Mouse (Mus musculus) urinary bladder, postnatal 25 days (tissue): Measurements from ENCODE around the gene Sh3rf1.
"Not testable (repeated sequence)": the region's sequence is repeated elsewhere in the genome, so short reads cannot be mapped to it uniquely, and the experiment has no call there.

Experiments used
- DNase-seq: peaks from one replicate; pipeline ENCODE4 v3.0.0; 2022; ENCODE audit warnings: low spot score

Gene Sh3rf1

DNA sequence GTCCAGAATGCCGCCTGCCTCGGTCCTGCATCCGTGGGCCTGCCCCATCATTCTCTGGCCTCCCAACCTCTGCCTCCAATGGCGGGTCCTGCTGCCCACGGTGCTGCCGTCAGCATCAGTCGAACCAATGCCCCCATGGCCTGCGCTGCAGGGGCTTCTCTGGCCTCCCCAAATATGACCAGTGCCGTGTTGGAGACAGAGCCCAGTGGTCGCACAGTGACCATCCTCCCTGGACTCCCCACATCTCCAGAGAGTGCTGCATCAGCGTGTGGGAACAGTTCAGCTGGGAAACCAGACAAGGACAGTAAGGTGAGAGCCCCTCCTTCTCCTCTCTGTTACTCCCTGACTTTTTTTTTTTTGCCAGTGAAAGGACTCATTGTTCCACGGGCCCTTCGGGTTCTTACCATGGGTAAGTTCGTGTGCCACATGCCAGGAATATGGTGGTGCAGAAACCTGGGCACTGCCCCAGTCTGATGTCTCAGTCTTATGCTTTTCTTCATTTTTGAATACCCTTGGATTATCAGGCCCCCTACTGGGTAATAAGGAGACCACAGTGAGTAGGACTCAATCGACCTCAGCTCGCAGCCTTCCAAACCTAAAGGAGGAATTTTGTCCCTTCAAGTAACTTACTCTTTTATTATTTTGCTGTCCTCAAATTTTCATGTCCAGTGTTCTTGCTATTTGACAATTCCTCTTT lies 150.5 kb downstream of the Sh3rf1 start:
- DNase-seq = no peak

DNA sequence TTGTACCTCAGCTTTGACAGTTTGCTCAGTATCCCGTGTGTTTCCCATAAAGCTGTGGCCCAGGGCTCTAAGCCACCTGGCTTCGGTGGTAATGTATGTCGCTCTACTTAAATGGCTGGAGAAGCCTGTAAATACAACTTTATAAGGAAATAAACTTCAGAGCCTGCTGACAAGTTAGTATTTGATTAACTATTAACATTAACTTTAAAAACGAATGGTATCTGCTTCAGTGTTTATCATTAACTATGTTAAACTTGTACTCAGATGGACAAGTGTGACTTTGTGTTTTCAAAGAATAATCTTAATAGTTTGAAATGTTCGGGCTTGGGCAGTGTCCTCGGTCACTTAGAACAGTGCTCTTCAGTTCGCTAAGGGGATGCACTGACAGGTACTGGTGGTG lies 151.5 kb downstream of the Sh3rf1 start:
- no peak for DNase-seq

DNA sequence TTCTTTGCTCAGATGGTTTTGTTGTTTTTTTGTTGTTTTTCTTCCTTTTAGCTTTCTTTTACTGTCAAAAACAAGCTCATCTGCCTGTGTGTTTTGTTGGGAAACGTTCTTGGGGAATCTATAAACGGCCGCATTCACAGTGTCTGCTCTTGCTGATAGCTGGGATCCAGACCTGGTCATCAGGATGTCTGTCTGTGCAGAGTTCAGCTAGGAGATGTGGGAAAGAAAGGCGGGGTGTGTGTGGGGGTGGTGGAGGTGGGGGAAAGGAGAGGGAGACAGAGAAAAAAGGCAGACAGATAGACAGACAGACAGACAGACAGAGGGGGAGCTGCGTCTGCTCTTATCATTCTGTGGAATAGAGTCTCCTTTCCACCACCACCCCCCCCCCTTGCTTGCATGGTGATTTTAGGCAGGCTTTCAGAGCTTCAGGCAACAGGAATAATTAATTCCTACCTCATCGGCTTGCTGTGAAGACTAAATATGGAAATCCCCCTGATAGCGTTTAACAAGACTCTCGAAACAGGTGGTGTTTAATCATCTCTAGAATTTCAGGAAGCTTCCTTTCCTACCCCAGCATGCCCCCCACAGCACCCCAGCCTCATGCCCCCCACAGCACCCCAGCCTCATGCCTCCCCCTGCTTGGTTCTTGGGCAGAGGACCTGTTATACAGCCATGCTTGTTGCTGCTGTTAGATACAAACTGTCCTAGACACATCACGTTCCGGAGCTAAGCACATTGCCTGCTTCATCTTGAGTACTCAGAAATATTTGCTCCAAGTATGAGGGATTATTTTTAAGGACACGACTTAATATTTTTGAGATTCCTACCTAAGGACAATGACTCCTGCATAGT lies 155.4 kb downstream of the Sh3rf1 start:
- no peak for DNase-seq

DNA sequence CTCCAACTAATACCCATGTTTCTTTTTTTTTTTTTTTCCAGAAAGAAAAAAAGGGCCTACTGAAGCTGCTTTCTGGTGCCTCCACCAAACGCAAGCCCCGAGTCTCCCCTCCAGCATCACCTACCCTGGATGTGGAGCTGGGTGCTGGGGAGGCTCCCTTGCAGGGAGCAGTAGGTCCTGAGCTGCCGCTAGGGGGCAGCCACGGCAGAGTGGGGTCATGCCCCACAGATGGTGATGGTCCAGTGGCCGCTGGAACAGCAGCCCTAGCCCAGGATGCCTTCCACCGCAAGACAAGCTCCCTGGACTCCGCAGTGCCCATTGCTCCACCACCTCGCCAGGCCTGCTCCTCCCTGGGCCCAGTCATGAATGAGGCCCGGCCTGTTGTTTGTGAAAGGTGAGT lies 160.9 kb downstream of the Sh3rf1 start:
- DNase-seq = no peak

DNA sequence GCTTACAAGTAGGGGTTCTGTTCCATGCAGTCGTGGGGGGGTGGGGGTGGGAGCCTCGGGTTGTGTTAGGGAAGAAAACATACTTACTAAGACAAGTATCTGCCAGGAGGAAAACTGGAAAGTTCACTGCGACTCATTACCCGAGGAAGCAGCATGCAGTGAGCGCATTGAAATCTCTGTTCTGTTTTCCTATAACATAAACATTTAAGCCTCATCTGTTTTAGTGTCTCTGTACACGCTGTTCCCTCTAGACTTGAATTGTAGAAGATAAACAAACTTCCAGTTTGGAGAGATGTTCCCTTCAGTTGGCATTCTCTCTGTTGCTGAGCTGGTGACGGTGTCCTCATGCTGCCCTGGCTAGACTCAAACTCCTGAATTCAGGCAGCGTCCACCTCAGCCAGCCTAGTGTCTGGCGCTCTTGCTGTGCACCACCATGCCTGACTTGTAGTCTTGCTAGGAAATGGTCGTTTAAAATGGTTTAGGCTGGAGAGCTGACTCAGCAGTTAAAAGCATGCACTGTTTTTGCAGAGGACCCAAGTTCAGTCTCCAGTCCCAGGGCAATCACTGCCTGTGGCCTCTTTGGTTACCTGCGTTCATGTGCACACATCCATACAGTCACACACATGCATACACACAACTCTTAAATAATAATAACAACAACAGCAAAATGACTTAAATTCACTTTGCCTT lies 162.0 kb downstream of the Sh3rf1 start:
- no peak for DNase-seq

DNA sequence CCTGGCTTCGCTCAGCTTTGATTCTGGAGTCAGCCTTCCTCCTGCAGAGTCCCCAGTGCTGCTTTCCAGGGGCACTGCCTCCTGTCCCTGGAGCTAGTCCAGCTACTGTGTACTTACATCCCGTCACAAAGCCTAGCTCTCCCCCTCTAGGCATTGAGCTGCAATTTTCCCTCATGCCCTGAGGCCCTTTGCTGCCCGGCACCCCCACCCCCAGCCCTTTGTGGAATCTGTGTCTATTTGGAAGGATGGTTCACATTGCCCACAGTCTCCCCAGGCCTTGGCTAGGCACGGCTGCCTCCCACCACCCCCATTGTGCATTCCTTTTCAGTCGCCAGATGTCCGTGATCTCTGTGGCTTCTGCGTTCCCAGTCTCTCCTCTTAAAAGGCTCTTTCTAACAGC lies 163.0 kb downstream of the Sh3rf1 start:
- DNase-seq = no peak

DNA sequence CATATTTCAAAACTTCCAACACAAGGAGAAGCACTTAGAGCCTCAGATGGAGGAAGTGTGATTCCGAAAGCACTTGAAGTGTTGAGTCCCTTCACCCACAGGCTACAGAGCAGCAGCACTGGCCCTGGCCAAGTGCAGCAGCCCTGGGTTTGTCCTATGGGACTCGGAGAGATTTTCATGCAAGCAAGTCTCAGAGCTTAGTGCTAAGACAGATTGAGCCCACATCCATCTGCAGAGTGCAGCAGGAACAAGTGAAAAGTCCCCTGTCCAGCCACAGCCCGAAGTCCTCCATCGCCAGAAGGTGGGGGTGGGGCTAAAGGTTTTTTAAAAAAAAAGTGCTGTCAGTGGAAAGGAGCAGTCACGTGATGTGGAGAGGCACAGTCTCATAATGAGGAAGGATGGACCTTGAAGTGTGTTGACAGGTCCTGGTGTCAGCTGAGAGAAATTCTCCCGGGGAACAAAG lies 163.9 kb downstream of the Sh3rf1 start:
- no peak for DNase-seq

DNA sequence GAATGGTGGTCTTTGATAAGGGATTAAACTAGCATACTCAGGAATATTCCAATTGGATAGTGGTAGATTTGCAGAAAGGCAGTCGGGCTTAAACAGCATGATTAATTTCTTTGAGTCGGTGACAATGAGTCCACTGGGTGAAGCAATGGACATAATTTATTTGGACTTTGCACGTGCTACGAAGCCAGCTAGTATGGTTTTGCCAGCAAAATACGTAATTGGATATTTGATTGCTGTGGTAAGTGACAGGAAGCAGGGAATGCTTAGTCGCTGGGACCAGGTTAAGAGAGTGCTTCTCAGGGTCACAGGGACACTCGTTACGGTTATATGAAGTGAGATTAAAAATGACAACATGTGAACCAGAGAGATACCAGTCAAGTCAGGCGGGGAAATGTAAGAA lies 164.7 kb downstream of the Sh3rf1 start:
- no peak for DNase-seq

DNA sequence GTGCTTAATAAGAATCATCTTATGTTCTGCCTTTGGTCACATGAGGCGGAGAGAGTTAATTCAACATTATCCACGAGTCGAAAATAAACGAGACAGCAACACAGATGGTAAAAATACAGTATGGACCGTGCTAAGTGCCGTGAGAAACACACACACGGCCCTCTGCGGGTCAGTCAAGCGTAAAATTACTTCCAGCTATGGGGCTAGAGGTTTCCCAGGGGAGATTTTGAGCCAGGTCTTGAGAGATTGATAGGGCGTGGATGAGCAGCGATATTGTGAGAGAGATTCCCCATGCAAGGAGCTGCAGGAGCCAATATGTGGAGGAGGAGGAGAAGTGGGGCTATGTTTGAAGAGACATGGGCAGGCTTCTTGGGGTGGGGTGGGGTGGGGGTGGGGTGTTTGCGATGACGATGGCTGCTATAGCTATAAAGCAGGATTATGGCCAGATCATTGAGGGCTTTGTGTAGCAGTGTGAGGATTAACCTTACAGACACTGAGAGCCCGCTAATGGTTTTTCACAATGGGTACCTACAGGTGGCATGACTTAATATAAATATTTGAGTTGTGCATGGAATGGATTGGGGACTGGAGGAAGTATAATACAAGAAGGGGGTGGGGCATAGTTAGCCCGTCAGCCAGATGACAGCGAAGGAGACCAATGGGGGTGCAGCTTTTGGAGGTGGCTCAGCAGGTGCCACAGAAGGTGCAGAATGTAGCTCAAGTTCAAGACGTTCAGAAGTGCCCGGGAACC lies 166.8 kb downstream of the Sh3rf1 start:
- DNase-seq = no peak

DNA sequence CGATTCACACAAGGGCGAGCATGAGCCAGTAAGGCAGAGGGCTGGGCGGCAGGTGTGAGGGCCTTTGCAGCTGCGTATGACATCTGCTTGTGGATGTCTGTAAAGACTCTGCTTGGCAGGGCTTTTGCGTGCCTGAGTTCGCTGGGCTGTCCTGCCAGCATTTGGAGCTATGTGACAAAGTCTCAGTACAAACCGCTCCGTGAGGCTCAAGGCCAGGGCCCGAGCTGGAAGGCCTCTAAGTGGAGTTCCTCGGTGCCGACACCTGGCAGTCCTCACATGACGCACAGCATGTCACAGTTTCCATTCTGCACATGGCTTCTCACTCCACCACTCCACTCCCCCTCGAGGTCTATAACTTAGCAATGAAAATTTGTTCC lies 167.4 kb downstream of the Sh3rf1 start:
- DNase-seq = no peak

DNA sequence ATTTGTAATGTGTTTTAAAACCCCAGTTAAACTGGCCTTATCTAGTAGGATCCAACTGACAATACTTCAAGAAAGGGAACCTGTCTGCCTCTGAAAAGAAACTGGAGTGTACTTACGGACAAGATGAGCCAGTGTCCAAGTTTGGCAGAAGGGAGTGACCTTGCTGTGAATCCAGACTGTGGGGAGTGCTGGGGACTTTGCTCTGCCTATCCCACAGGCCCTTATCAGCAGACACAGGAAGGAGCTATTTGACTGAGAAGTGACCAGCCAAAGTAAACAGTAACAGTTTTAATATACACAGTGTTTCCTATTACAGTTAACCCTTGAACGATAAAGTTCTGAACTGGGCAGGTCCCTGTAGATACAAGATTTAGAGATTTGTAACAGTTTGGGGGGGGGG lies 173.5 kb downstream of the Sh3rf1 start:
- no peak for DNase-seq

DNA sequence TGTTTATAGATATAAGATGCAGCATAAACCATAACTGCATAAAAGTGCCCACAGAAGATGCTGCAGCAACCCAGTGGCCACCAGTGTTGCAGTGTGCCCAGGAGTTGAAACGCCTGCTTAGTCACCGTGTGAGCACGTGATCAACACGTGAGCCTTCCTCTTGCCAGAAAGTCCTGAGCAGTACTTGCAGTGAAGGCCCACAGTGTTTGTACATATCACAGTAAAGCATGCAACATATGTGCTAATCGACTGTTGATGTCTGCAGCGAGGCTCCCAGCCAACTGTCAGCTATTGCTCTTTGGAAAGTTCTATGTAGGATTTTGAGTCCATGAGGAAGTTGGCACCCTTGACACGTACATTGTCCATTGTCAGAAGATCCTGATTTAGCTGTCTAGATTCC lies 174.1 kb downstream of the Sh3rf1 start:
- peak; percentile 23 for DNase-seq

DNA sequence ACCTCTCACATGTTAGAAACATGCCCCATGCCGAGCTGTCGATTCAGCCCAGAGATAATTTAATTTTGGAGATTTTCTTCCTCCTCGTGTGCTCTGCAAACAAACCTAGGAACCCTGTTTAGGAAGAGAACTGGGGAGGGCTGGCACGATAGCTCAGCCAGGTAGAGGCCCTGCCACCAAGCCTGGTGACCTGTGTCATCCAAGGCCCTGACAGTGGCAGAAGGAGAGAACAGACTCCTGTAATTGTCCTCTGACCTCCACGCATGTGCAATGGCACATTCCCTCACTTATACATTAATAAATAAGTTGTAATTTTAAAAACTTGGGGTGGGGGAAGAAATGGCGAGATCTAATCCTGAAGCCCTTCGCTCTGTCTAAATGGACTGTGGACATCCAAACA lies 179.2 kb downstream of the Sh3rf1 start:
- DNase-seq = no peak

DNA sequence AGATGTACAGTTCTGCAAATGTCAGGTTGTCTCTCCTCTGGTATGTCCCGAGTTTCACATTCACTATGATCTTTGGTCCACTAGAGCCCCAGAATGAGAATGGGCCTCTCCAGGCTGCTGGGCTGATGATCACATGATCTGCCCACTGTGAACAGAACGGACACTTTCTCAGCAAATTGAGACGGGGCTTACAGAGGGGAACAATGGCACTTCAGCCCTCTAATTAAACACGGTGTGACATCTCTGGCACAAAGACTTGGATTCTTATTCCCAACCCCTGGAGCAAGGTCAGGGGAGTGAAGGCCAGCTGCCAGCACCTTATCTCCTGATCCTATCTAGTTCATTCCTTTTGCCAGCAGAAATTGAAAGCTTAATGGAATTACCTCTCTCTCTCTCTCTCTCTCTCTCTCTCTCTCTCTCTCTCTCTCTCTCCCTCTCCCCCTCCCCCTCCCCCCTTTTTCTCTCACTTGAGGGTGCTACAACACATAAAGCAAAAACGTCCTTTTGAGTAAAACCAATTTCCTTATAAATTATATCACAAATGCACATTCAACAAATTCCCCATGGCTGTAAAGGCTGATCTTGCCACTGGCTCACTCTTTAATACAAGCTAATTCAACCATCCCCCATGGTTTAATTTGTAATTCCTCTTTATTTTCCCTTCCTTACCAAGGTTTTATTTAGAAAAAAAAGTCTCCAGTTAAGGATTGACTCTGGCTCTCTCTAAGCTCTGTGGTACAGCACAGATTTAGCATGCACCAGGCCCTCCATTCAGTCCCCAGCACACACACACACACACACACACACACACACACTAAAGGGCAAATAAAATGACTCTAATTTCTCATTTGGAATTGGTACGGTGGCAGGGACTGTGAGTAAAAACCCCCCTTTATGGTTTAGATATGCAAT lies 179.8 kb downstream of the Sh3rf1 start:
- no peak for DNase-seq

DNA sequence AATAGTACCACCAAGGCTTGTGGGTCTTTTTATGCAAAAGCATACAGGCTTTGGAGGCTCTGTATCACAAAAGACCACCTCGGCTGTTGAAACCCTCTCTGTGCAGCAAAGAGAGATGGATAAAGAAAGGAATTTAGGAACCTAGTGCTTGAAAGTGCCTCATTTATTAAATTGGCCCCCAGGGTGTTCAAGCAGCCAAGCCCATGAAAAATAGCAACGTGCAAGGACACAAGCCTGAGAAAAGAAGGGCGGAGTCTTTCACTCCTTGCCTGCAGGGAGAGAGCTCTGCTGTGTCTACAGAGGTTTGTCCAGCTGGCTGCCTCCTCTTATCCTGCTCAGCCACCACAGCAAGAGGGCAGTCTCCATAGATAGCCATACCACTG lies 180.5 kb downstream of the Sh3rf1 start:
- no peak for DNase-seq

DNA sequence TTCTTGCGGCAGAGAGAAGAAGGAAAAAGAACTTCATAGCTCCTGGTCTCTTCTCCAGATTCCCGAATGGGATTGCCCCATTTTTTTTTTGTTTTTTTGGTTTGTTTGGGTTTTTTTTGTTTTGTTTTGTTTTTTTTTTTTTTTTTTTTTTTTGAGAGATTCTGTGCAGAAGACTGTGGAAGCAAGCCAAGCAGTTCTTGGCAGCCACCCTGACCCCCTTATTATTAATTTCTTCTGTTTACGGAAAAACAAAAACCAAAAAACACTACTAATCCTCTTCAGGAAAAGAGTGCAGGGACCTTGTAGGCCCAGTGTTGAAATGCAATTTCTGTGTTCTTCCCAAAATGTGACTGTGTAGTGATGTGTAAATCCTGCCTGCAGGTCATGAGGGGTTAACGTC lies 185.4 kb downstream of the Sh3rf1 start:
- no peak for DNase-seq

DNA sequence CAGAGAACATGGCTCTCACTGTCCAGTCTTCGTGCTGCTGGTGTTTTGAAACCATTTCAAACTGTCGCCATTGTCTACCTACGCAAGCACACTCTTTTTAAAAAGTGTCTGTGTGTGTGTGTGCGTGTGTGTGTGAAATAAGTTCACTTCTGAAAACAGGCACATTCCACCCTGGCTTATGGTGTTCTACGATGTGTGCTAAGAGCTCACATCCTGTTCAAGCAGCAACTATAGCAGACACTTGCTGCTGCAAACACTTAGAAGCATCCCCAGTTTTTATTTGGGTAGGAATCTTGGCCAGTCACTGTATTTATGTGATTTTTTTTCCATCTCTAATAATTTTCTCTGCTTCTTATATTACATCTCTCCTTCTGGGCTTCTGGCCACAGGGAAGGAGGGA lies 186.0 kb downstream of the Sh3rf1 start:
- DNase-seq = not testable (repeated sequence)

DNA sequence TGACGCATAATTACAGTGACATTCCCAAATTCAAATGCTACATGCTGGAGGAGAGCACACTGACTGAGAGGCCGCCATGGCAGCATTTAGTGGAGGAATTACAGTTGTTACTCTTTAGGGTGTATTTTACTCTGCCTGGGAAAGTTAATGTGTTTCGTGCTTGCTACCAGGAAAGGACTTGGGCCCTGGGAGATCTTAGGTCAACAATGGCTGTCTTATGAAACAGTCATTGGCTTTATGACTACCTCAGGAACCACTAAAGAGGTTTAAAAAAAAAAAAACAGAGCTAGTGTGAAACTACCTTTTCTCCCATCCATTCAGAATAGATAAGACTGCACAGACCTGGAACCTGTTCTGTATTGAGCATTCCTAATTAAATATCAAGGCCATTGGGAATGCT lies 195.8 kb downstream of the Sh3rf1 start:
- DNase-seq = no peak

DNA sequence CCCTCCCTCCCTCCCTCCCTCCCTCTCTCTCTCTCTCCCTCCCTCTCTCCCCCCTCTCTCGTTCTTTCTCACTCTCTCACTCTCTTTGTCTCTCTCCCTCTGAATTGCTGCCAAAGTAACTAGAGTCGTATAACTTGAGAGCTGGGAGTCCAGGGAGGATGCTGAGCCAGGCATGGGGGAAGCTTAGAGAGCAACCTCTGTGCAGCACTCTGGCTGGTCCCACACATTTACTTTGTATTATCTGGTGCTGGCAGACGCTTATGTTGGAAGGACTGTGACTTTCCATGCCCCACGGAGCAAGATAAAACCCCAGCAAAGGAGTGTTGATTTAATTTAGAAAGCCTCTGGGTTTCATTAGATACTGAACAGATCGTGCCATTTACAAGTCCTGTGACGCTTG lies 196.5 kb downstream of the Sh3rf1 start:
- DNase-seq = no peak

DNA sequence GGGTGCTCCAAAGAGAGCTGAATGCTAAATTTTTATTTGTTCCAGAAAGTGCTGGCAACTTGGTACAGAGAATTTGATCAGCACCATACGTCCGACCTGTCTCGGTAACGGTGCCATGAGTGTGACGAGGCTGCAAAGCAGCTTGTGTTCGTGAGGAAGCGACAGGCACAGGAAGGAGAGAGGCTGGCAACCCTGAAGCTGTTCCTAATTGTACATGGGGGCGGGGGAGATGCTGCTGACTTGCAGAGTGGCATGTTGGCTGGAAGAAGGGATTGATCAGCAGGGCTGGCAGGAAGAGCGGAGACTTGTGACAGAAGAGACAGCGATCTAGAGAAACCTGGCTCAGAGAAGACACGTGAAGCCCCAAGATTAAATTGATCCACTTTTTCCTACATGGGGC lies 197.9 kb downstream of the Sh3rf1 start:
- DNase-seq = no peak

DNA sequence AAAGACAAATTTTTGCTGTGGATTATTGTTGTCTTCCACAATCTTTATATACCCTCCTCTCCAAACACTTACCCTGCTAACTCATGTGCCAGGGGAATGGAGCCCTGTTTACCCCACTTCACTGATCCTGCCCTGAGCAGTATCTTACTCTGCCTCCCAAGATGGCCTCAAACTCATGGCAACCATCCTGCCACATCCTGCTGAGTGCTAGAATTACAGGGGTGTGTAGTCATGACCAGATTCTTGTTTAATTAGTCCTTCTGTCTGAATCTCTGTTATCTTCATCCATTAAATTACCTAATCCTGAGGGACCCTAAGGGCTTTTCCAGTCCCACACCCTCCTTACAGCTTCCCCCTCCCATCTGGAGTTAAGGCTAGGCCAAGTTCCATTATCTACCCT lies 201.5 kb downstream of the Sh3rf1 start:
- DNase-seq = no peak
